Mouse (Mus musculus): ENCODE measurements around the gene Mcrip2.

DNA sequence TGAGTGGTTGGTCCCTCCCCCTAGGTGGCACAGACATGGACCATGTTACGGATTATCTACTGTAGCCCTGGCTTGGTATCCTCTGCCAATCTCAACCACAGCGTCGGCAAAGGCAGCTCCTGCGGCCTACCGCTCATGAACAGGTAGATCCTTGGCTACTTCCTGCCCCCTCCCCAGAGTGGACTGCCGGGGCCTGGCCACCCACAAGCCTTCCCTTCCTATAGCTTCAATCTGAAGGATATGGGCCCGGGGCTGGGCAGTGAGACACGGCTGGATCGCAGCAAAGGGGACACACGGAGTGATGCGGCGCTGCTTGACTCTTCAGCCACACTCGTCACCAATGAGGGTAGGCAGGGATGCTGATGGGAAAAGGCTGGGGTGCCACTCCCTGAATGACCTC is 41.6 kb downstream of the Mcrip2 start:
- TF ChIP-seq CTCF (IDR thresholded peaks at IDR 0.05; ENCODE audit: low read depth) (no peak), EP300 (IDR thresholded peaks at IDR 0.05; ENCODE audit: low read depth) (no peak)

Measured in heart, postnatal 0 days (tissue).